Mouse (Mus musculus) forebrain, postnatal 0 days (tissue): ENCODE results near the gene Decr2. TPM values are rescaled to one million over a fixed set of nuclear protein-coding genes. Genes with fewer than 3 reads are reported as not detected.
"Not testable (repeated sequence)": the region's sequence is repeated elsewhere in the genome, so short reads cannot be mapped to it uniquely, and the experiment has no call there.

Experiments
- ATAC-seq: fragments of 200-750 bp; cut with Nextera tagmentation; 2 replicates; pipeline ENCODE4 v1.8.0; 2017; ENCODE audit warnings: mild to moderate bottlenecking, moderate library complexity
- DNase-seq: peaks from one replicate; pipeline ENCODE4 v3.0.0-alpha.2; 2015
- H3K27ac ChIP-seq: fragments of 300-500 bp; sonication (generic); 2 replicates; pipeline ENCODE4 v1.5.1; 2014; ENCODE audit warnings: low read depth, mild to moderate bottlenecking, antibody characterized with exemption, low read length, moderate library complexity, mixed read lengths
- H3K27me3 ChIP-seq: fragments of 300-500 bp; sonication (generic); 2 replicates; pipeline ENCODE4 v1.6.1; 2014; ENCODE audit warnings: mild to moderate bottlenecking, low read length, mixed read lengths; ENCODE audit not compliant: insufficient read depth
- H3K36me3 ChIP-seq: fragments of 300-500 bp; sonication (generic); 2 replicates; pipeline ENCODE4 v1.6.1; 2014; ENCODE audit warnings: mild to moderate bottlenecking, moderate library complexity; ENCODE audit not compliant: insufficient read depth
- H3K4me1 ChIP-seq: fragments of 300-500 bp; sonication (generic); 2 replicates; pipeline ENCODE4 v1.6.1; 2014; ENCODE audit warnings: antibody characterized with exemption; ENCODE audit not compliant: insufficient read depth
- H3K4me2 ChIP-seq: fragments of 300-500 bp; sonication (generic); 2 replicates; pipeline ENCODE4 v1.6.1; 2014; ENCODE audit warnings: low read depth, mild to moderate bottlenecking, moderate library complexity
- H3K4me3 ChIP-seq: fragments of 300-500 bp; sonication (generic); 2 replicates; pipeline ENCODE4 v1.5.1; 2014; ENCODE audit warnings: low read depth, low read length, mixed read lengths
- H3K9ac ChIP-seq: fragments of 300-500 bp; sonication (generic); 2 replicates; pipeline ENCODE4 v1.6.1; 2014; ENCODE audit warnings: mild to moderate bottlenecking
- H3K9me3 ChIP-seq: fragments of 300-500 bp; sonication (generic); 2 replicates; pipeline ENCODE4 v1.6.1; 2016; ENCODE audit warnings: low read length
- CTCF ChIP-seq: sonication (generic); IDR thresholded peaks from 2 replicates; pipeline ENCODE4 v1.5.1; 2016; ENCODE audit warnings: antibody characterized with exemption, control low read depth, low read depth
- WGBS: fragments of 180-500 bp; shearing (Covaris S2); extraction: QIAGEN DNeasy Blood & Tissue Kit; methylation state at CpG from one replicate; pipeline ENCODE4 v1.1.7; 2014; 5-methylcytosine and 5-hydroxymethylcytosine counted together
- polyA plus RNA-seq: library from polyadenylated mRNA; unstranded; fragments of >200 nt; fragmentation: Nextera tagmentation; extraction: Ambion mirVana; gene quantifications from 2 replicates; pipeline ENCODE4 v1.2.1, GENCODE M21; 2015
- total RNA-seq: library from RNA; depleted of rRNA; stranded (reverse); fragments of >200 nt; gene quantifications from 2 replicates; pipeline ENCODE4 v1.2.3, GENCODE M21; 2014

Decr2 gene
- total and polyA plus RNA-seq, 2 experiments from 2014 or later, result 32.7 to 35.3 TPM

DNA sequence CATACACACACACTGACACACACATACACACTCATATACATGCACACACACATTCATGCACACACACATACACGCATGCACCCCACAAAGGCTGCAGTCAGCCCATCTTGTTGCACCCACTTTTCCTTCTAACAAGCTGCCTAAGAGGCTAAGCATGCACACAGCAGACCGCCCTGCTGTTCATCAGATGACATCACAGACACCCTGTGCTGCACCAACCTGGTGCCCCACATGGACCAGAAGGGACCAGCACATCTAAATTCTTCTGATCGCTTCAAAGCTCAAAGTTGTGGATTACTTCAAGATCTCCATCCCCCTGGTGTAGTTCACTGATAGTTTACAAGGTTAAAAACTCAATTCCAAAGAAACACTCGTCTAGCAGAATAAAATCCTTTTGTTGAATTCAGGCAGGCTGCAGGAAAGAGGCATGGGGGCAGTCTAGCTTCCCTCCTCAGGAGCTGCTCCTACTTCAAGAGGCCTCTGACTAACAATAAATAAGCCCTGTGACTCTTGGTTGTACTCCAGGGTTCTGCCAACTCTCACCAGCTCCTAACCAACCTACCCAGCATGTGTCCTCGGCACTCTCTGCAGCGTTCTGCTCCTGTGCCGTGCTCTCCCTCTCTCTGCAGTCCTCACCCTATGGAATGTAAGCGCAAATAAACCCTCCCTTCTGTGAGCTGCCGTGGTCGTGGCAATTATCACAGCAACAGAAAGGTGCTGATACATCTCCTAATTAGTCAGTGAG is 43.7 kb downstream of the Decr2 start:
- TF ChIP-seq CTCF, result no peak
- Histone ChIP-seq H3K4me1 (peaks cover 10% of the 10 kb centered on the region; the same call in 1 of the 2 replicates), H3K36me3 (no peaks in the 10 kb centered on the region), H3K4me3 (no peak overlapping the region), H3K27ac (no peak overlapping the region), H3K27me3 (no peaks in the 10 kb centered on the region), H3K9me3 (no peaks in the 10 kb centered on the region), H3K9ac (0 out of 2 replicates have a peak overlapping the region, but pooled peaks have one; percentile 14), H3K4me2 (no peak overlapping the region)
- DNase-seq (peak; percentile 26), ATAC-seq (no peak)
- WGBS, result 61% methylated on average over 10 of the region's 10 CpGs

DNA sequence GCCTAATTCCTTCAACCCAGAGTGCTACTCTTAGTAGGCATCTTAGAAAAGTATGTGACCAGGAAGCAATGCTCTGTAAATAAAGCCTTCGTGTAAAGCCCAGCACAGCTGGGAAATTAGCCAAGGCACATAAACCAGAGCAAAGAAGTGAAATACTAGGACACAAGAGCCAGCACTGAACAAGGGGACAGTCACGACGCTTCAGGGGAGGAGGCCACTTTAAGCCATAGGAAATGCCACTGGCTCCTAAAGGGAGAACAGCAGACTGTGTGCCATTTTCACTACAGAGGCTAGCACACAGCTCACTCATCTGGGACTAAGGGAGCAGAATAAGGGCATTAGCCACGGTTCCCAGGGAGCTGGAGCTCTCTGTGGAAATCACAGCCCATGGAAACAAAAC is 44.9 kb downstream of the Decr2 start:
- 32% methylated on average over 4 of the region's 4 CpGs for WGBS
- Histone ChIP-seq H3K9me3 (no peaks in the 10 kb centered on the region), H3K9ac (no peak overlapping the region), H3K4me3 (no peak overlapping the region), H3K27ac (no peak overlapping the region), H3K36me3 (no peaks in the 10 kb centered on the region), H3K27me3 (no peaks in the 10 kb centered on the region), H3K4me1 (peaks cover 10% of the 10 kb centered on the region; the same call in 1 of the 2 replicates), H3K4me2 (no peak overlapping the region)
- ATAC-seq (no peak), DNase-seq (no peak)
- no peak for TF ChIP-seq CTCF

DNA sequence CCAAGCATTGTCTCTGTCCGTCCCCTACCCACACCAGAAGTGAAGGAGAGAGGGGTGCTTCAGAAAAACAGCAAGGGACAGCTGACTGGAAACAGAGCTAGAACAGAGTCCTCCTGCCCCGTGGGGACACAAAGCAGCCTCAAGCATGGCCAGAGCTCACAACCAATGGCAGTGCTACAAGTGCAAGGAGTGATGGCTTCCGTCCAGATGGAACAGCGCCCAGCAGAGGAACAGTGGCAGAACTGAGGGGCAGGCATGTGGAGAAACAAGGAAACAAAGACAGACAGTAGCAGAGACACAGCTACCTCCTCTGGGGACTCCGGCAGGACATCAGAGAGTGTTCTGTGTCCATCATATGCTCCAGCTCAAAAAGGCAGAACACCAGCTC is 46.9 kb downstream of the Decr2 start:
- peaks cover 10% of the 10 kb centered on the region; the same call in 1 of the 2 replicates for H3K4me1 ChIP-seq

DNA sequence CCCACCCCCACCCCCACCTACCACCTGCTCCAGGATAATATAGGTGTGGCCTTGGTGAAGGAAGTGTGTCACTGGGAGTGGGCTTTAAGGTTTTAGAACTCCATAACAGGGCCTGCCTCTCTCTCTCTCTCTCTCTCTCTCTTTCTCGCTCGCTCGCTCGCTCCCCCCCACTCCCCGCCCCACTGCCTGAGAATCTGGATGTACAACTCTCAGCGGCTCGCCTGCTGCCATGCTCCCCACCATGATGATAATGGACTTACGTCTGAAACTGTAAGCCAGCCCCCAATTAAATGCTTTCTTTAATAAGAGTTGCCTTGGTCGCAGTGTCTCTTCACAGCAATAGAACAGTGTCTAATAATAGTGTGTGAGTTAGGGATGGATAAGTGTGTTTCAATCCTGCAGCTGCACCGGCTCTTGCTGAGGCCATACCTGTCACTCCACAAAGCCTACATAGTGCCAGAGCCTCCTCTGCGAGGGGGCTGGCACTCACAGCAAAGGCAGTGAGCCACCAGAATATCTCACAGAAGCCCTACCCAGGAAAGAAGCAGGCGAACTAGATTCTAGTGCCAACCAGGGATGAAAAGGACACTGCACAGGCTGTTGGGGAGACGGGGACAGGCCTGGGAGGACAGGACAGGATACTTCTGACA is 47.4 kb downstream of the Decr2 start:
- Histone ChIP-seq H3K36me3 (no peaks in the 10 kb centered on the region), H3K4me3 (no peak overlapping the region), H3K9ac (peak overlapping the region; percentile 33), H3K4me1 (peaks cover 10% of the 10 kb centered on the region; the same call in 1 of the 2 replicates), H3K9me3 (no peaks in the 10 kb centered on the region), H3K27me3 (no peaks in the 10 kb centered on the region), H3K27ac (peak overlapping the region; percentile 87), H3K4me2 (peak overlapping the region; percentile 21; the same call in 1 of the 2 replicates)
- WGBS, result 13% methylated on average over 13 of the region's 13 CpGs
- DNase-seq (peak; percentile 65), ATAC-seq (peak; percentile 85)
- TF ChIP-seq CTCF, result no peak

More for the DNA sequence above, 46.9 kb downstream of the Decr2 start:
- H3K4me3 ChIP-seq, result no peak overlapping the region
- H3K27ac ChIP-seq, result peak overlapping the region; percentile 87
- WGBS, result 22% methylated on average over 5 of the region's 5 CpGs
- H3K9ac ChIP-seq, result peak overlapping the region; percentile 33
- peak overlapping the region; percentile 21; the same call in 1 of the 2 replicates for H3K4me2 ChIP-seq
- DNase-seq (peak; percentile 81), ATAC-seq (peak; percentile 88)
- H3K27me3 ChIP-seq, result no peaks in the 10 kb centered on the region
- peak; percentile 37 for TF ChIP-seq CTCF
- no peaks in the 10 kb centered on the region for H3K9me3 ChIP-seq
- H3K36me3 ChIP-seq, result no peaks in the 10 kb centered on the region

DNA sequence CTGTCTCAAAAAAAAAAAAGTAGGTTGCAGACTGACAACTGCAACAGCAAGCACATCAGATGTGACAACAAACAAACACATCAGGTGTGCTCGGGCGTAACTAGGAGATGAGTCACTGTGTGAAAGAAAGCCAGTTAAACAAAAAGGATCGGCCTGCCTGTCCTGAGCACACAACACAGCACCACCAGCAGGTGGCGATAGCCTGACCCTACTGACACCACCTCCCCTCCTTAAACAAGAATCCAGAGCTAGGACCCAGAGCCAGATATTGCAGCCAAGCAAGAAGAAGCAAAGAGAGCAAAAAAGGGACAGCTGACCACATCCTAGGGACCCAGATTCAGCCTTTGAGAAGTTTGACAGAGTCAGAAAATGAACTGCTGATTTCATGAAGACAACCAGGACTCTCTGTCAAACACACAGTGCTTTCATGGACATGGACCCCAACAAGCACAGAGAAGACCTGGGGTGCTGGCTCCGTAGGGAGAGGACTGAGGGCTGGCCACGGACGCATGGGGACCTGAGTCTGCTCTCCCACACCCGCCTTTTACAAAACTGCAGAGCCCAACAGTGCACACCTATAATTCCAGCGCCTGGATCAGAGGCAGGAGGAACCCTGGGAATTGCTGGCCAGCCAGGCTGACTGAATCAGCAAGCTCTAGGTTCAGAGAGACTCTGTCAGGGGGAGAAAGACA is 48.9 kb downstream of the Decr2 start:
- DNase-seq, result peak; percentile 55
- Histone ChIP-seq H3K4me1 (peaks cover 10% of the 10 kb centered on the region; the same call in 1 of the 2 replicates), H3K27me3 (no peaks in the 10 kb centered on the region), H3K4me2 (no peak overlapping the region), H3K9me3 (no peaks in the 10 kb centered on the region), H3K4me3 (no peak overlapping the region), H3K27ac (no peak overlapping the region), H3K9ac (no peak overlapping the region), H3K36me3 (0 out of 2 replicates have a peak, but pooled peaks cover 3% of the 10 kb centered on the region)
- 0 out of 2 replicates have a peak, but pooled peaks have one; percentile 28 for ATAC-seq
- TF ChIP-seq CTCF, result peak; percentile 81
- WGBS, result 49% methylated on average over 9 of the region's 9 CpGs

DNA sequence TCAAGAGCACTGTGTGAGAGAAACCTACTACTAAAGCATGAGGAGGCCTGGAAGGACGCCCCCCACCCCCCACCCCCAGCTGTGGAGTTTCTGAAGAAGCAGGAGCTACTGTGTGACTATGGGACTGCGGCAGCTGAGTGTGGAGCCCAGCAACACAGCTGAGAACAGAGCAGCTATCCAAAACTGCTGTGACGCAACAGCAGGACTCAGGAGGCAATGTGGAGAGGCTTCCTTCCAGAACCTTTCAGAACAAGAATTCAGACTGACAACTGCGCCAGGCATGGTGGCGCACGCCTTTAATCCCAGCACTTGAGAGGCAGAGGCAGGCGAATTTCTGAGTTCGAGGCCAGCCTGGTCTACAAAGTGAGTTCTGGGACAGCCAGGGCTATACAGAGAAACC is 49.4 kb downstream of the Decr2 start:
- not testable (repeated sequence) for DNase-seq, H3K4me2 ChIP-seq, H3K9ac ChIP-seq, H3K27me3 ChIP-seq, H3K36me3 ChIP-seq, H3K27ac ChIP-seq, H3K4me3 ChIP-seq, ATAC-seq, H3K9me3 ChIP-seq
- H3K4me1 ChIP-seq, result peaks cover 10% of the 10 kb centered on the region; the same call in 1 of the 2 replicates
- WGBS, result 89% methylated on average over 8 of the region's 8 CpGs
